Mouse (Mus musculus) embryonic facial prominence, embryonic 14.5 days (tissue): ENCODE data around the gene Efcab11. TPM values are rescaled to one million over a fixed set of nuclear protein-coding genes. Genes with fewer than 3 reads are reported as not detected.

Source experiments
- ATAC-seq: fragments of 200-750 bp; cut with Nextera tagmentation; 2 replicates; pipeline ENCODE4 v1.8.0; 2017; ENCODE audit warnings: low read depth, moderate number of reproducible peaks, moderate TSS enrichment
- DNase-seq: peaks from one replicate; pipeline ENCODE4 v3.0.0-alpha.2; 2015; ENCODE audit warnings: low spot score
- H3K27ac ChIP-seq: fragments of 300-500 bp; sonication (generic); replicated peaks from 2 replicates; pipeline ENCODE4 v1.5.1; 2014; ENCODE audit warnings: low read depth, mild to moderate bottlenecking, low read length, moderate library complexity
- H3K27me3 ChIP-seq: fragments of 300-500 bp; sonication (generic); replicated peaks from 2 replicates; pipeline ENCODE4 v1.6.1; 2014; ENCODE audit warnings: low read length; ENCODE audit not compliant: control insufficient read depth, insufficient read depth
- H3K36me3 ChIP-seq: fragments of 300-500 bp; sonication (generic); 2 replicates; pipeline ENCODE4 v1.6.1; 2014; ENCODE audit warnings: low read length, mixed read lengths; ENCODE audit not compliant: control insufficient read depth, insufficient read depth
- H3K4me1 ChIP-seq: fragments of 300-500 bp; sonication (generic); 2 replicates; pipeline ENCODE4 v1.6.1; 2014; ENCODE audit warnings: antibody characterized with exemption, low read length; ENCODE audit not compliant: control insufficient read depth, insufficient read depth
- H3K4me2 ChIP-seq: fragments of 300-500 bp; sonication (generic); 2 replicates; pipeline ENCODE4 v1.6.1; 2014; ENCODE audit warnings: low read depth, mild to moderate bottlenecking, low read length, moderate library complexity, mixed read lengths
- H3K4me3 ChIP-seq: fragments of 300-500 bp; sonication (generic); 2 replicates; pipeline ENCODE4 v1.5.1; 2014; ENCODE audit warnings: low read depth, mild to moderate bottlenecking, low read length
- H3K9ac ChIP-seq: fragments of 300-500 bp; sonication (generic); 2 replicates; pipeline ENCODE4 v1.6.1; 2014; ENCODE audit warnings: low read depth, mild to moderate bottlenecking, low read length, moderate library complexity, mixed read lengths
- H3K9me3 ChIP-seq: fragments of 300-500 bp; sonication (generic); 2 replicates; pipeline ENCODE4 v1.6.1; 2016; ENCODE audit warnings: low read length; ENCODE audit not compliant: control insufficient read depth
- WGBS: fragments of 180-500 bp; shearing (Covaris S2); extraction: QIAGEN DNeasy Blood & Tissue Kit; methylation state at CpG from one replicate; pipeline ENCODE4 v1.1.7; 2014; 5-methylcytosine and 5-hydroxymethylcytosine counted together
- polyA plus RNA-seq: library from polyadenylated mRNA; unstranded; fragments of >200 nt; fragmentation: Nextera tagmentation; extraction: Ambion mirVana; gene quantifications from 2 replicates; pipeline ENCODE4 v1.2.1, GENCODE M21; 2014

The Efcab11 gene
- polyA plus RNA-seq, 1 experiment from 2014 or later, result 10.5 TPM

- Histone ChIP-seq H3K4me3 (no peak overlapping the region), H3K9ac (no peak overlapping the region), H3K9me3 (no peaks in the 10 kb centered on the region), H3K36me3 (no peaks in the 10 kb centered on the region), H3K4me1 (0 out of 2 replicates have a peak, but pooled peaks cover 4% of the 10 kb centered on the region), H3K27me3 (no peaks in the 10 kb centered on the region), H3K4me2 (no peak overlapping the region), H3K27ac (no peak overlapping the region)
- ATAC-seq (no peak), DNase-seq (no peak)
- WGBS, result 74% methylated on average over 3 of the region's 3 CpGs
These were observed 103.8 kb downstream of the Efcab11 start for GRCm38 (mm10) chr12:99780396-99780795.

- Histone ChIP-seq H3K27ac (no peak overlapping the region), H3K9ac (no peak overlapping the region), H3K9me3 (no peaks in the 10 kb centered on the region), H3K36me3 (no peaks in the 10 kb centered on the region), H3K4me1 (0 out of 2 replicates have a peak, but pooled peaks cover 4% of the 10 kb centered on the region), H3K4me2 (no peak overlapping the region), H3K4me3 (no peak overlapping the region), H3K27me3 (no peaks in the 10 kb centered on the region)
- no peak for DNase-seq
- 57% methylated on average over 7 of the region's 7 CpGs for WGBS
- ATAC-seq, result no peak
These were observed 104.3 kb downstream of the Efcab11 start for GRCm38 (mm10) chr12:99779908-99780307.

GRCm38 (mm10) chr12:99776497-99777139 lies 107.6 kb downstream of the Efcab11 start:
- Histone ChIP-seq H3K9ac (no peak overlapping the region), H3K4me3 (no peak overlapping the region), H3K27ac (no peak overlapping the region), H3K36me3 (no peaks in the 10 kb centered on the region), H3K4me2 (no peak overlapping the region), H3K9me3 (no peaks in the 10 kb centered on the region), H3K27me3 (no peaks in the 10 kb centered on the region), H3K4me1 (0 out of 2 replicates have a peak, but pooled peaks cover 4% of the 10 kb centered on the region)
- DNase-seq (peak; percentile 23), ATAC-seq (no peak)
- 50% methylated on average over 8 of the region's 8 CpGs for WGBS

GRCm38 (mm10) chr12:99774864-99775263 lies 109.4 kb downstream of the Efcab11 start:
- no peak for DNase-seq
- ATAC-seq, result no peak
- H3K4me2 ChIP-seq, result no peak overlapping the region

GRCm38 (mm10) chr12:99773636-99774193 lies 110.5 kb downstream of the Efcab11 start:
- WGBS, result 67% methylated on average over 5 of the region's 5 CpGs
- ATAC-seq (no peak), DNase-seq (no peak)
- no peak overlapping the region for H3K4me3 ChIP-seq
- no peak overlapping the region for H3K27ac ChIP-seq
- H3K9ac ChIP-seq, result no peak overlapping the region
- no peak overlapping the region for H3K4me2 ChIP-seq
- H3K9me3 ChIP-seq, result no peaks in the 10 kb centered on the region
- H3K27me3 ChIP-seq, result no peaks in the 10 kb centered on the region
- H3K4me1 ChIP-seq, result 0 out of 2 replicates have a peak, but pooled peaks cover 4% of the 10 kb centered on the region
- H3K36me3 ChIP-seq, result no peaks in the 10 kb centered on the region

More at GRCm38 (mm10) chr12:99774864-99775263, 109.4 kb downstream of the Efcab11 start:
- H3K36me3 ChIP-seq, result no peaks in the 10 kb centered on the region
- no peak overlapping the region for H3K27ac ChIP-seq
- 67% methylated on average over 2 of the region's 2 CpGs for WGBS
- H3K9ac ChIP-seq, result no peak overlapping the region
- no peak overlapping the region for H3K4me3 ChIP-seq
- no peaks in the 10 kb centered on the region for H3K27me3 ChIP-seq
- no peaks in the 10 kb centered on the region for H3K9me3 ChIP-seq
- 0 out of 2 replicates have a peak, but pooled peaks cover 4% of the 10 kb centered on the region for H3K4me1 ChIP-seq

- H3K27ac ChIP-seq, result no peak overlapping the region
- DNase-seq, result no peak
- H3K9me3 ChIP-seq, result no peaks in the 10 kb centered on the region
- H3K9ac ChIP-seq, result no peak overlapping the region
- H3K4me1 ChIP-seq, result no peaks in the 10 kb centered on the region
- no peak for ATAC-seq
- no peaks in the 10 kb centered on the region for H3K27me3 ChIP-seq
- 81% methylated on average over 7 of the region's 7 CpGs for WGBS
- H3K4me2 ChIP-seq, result no peak overlapping the region
- H3K4me3 ChIP-seq, result no peak overlapping the region
- no peaks in the 10 kb centered on the region for H3K36me3 ChIP-seq
These were observed 113.2 kb downstream of the Efcab11 start for GRCm38 (mm10) chr12:99771018-99771417.

GRCm38 (mm10) chr12:99769626-99770025 lies 114.6 kb downstream of the Efcab11 start:
- ATAC-seq (no peak), DNase-seq (no peak)
- H3K4me3 ChIP-seq, result no peak overlapping the region
- no peak overlapping the region for H3K9ac ChIP-seq
- H3K27me3 ChIP-seq, result no peaks in the 10 kb centered on the region
- no peak overlapping the region for H3K4me2 ChIP-seq
- H3K27ac ChIP-seq, result no peak overlapping the region
- H3K9me3 ChIP-seq, result no peaks in the 10 kb centered on the region
- H3K36me3 ChIP-seq, result no peaks in the 10 kb centered on the region
- H3K4me1 ChIP-seq, result no peaks in the 10 kb centered on the region
- WGBS, result 93% methylated on average over 3 of the region's 3 CpGs

GRCm38 (mm10) chr12:99767691-99768090 lies 116.5 kb downstream of the Efcab11 start:
- Histone ChIP-seq H3K27ac (no peak overlapping the region), H3K4me1 (no peaks in the 10 kb centered on the region), H3K36me3 (no peaks in the 10 kb centered on the region), H3K9me3 (no peaks in the 10 kb centered on the region), H3K27me3 (no peaks in the 10 kb centered on the region), H3K4me3 (no peak overlapping the region), H3K4me2 (no peak overlapping the region), H3K9ac (no peak overlapping the region)
- no peak for ATAC-seq
- WGBS, result 85% methylated on average over 11 of the region's 11 CpGs
- no peak for DNase-seq

- H3K36me3 ChIP-seq, result no peaks in the 10 kb centered on the region
- WGBS, result 93% methylated on average over 6 of the region's 6 CpGs
- ATAC-seq (no peak), DNase-seq (no peak)
- no peak overlapping the region for H3K4me2 ChIP-seq
- no peaks in the 10 kb centered on the region for H3K4me1 ChIP-seq
- no peaks in the 10 kb centered on the region for H3K27me3 ChIP-seq
- H3K27ac ChIP-seq, result no peak overlapping the region
- H3K9ac ChIP-seq, result no peak overlapping the region
- H3K4me3 ChIP-seq, result no peak overlapping the region
- no peaks in the 10 kb centered on the region for H3K9me3 ChIP-seq
These were observed 118.3 kb downstream of the Efcab11 start for GRCm38 (mm10) chr12:99765979-99766378.
